Mouse (Mus musculus): ENCODE results near the gene Slx1b. TPM values are rescaled to one million over a fixed set of nuclear protein-coding genes. Genes with fewer than 3 reads are reported as not detected.

Gene Slx1b
- polyA plus RNA-seq, 1 experiment, result 16.0 TPM

- Histone ChIP-seq H3K4me3 (ENCODE audit: low read depth, low read length) (peak overlapping the region; percentile 83), H3K4me1 (ENCODE audit: control insufficient read depth, insufficient read depth, insufficient read length, low read length) (peaks cover 9% of the 10 kb centered on the region), H3K27ac (ENCODE audit: insufficient read depth, low read depth, low read length) (no peak overlapping the region), H3K27me3 (ENCODE audit: control insufficient read depth, insufficient read depth, low read length) (no peaks in the 10 kb centered on the region), H3K36me3 (ENCODE audit: control insufficient read depth, insufficient read depth, low read length) (peaks cover 12% of the 10 kb centered on the region)
- 3% methylated on average over 17 of the region's 17 CpGs for WGBS
- TF ChIP-seq CTCF (IDR thresholded peaks at IDR 0.05; ENCODE audit: extremely low read depth, insufficient read length, insufficient replicate concordance, low read depth, low read length) (no peak), POLR2A (IDR thresholded peaks at IDR 0.05; ENCODE audit: low read depth, low read length) (no peak)
Measured at GRCm38 (mm10) chr7:126696303-126696702, 719 bp upstream of the Slx1b start.

GRCm38 (mm10) chr7:126695210-126695611 is 373 bp downstream of the Slx1b start, which contains the start of gene Bola2:
Gene Bola2, plus strand, starts transcription at chr7:126695401.
- Histone ChIP-seq H3K4me1 (ENCODE audit: control insufficient read depth, insufficient read depth, insufficient read length, low read length) (peaks cover 14% of the 10 kb centered on the region), H3K27me3 (ENCODE audit: control insufficient read depth, insufficient read depth, low read length) (no peaks in the 10 kb centered on the region), H3K36me3 (ENCODE audit: control insufficient read depth, insufficient read depth, low read length) (peaks cover 14% of the 10 kb centered on the region), H3K27ac (ENCODE audit: insufficient read depth, low read depth, low read length) (peak within 1 kb of the TSS; percentile 96), H3K4me3 (ENCODE audit: low read depth, low read length) (peak within 1 kb of the TSS; percentile 83)
- TF ChIP-seq CTCF (IDR thresholded peaks at IDR 0.05; ENCODE audit: extremely low read depth, insufficient read length, insufficient replicate concordance, low read depth, low read length) (no peak), POLR2A (IDR thresholded peaks at IDR 0.05; ENCODE audit: low read depth, low read length) (peak; percentile 21; the same call in 1 of the 2 replicates)
- under 1% methylated on average over 31 of the region's 31 CpGs for WGBS

GRCm38 (mm10) chr7:126694441-126695051 is 1.0 kb downstream of the Slx1b start:
- Histone ChIP-seq H3K36me3 (ENCODE audit: control insufficient read depth, insufficient read depth, low read length) (peaks cover 12% of the 10 kb centered on the region), H3K4me1 (ENCODE audit: control insufficient read depth, insufficient read depth, insufficient read length, low read length) (peaks cover 14% of the 10 kb centered on the region), H3K27me3 (ENCODE audit: control insufficient read depth, insufficient read depth, low read length) (no peaks in the 10 kb centered on the region), H3K4me3 (ENCODE audit: low read depth, low read length) (0 out of 2 replicates have a peak overlapping the region, but pooled peaks have one; percentile 10), H3K27ac (ENCODE audit: insufficient read depth, low read depth, low read length) (no peak overlapping the region)
- TF ChIP-seq POLR2A (IDR thresholded peaks at IDR 0.05; ENCODE audit: low read depth, low read length), result no peak
- no peak for TF ChIP-seq CTCF (IDR thresholded peaks at IDR 0.05; ENCODE audit: extremely low read depth, insufficient read length, insufficient replicate concordance, low read depth, low read length)
- 64% methylated on average over 10 of the region's 10 CpGs for WGBS

- TF ChIP-seq CTCF (IDR thresholded peaks at IDR 0.05; ENCODE audit: extremely low read depth, insufficient read length, insufficient replicate concordance, low read depth, low read length), result no peak
- TF ChIP-seq POLR2A (IDR thresholded peaks at IDR 0.05; ENCODE audit: low read depth, low read length), result no peak
- 73% methylated on average over 7 of the region's 7 CpGs for WGBS
- Histone ChIP-seq H3K27me3 (ENCODE audit: control insufficient read depth, insufficient read depth, low read length) (no peaks in the 10 kb centered on the region), H3K36me3 (ENCODE audit: control insufficient read depth, insufficient read depth, low read length) (peaks cover 11% of the 10 kb centered on the region), H3K4me1 (ENCODE audit: control insufficient read depth, insufficient read depth, insufficient read length, low read length) (peaks cover 14% of the 10 kb centered on the region), H3K27ac (ENCODE audit: insufficient read depth, low read depth, low read length) (no peak overlapping the region), H3K4me3 (ENCODE audit: low read depth, low read length) (no peak overlapping the region)
Measured at GRCm38 (mm10) chr7:126693781-126694180, 1.8 kb downstream of the Slx1b start.

- no peak for TF ChIP-seq POLR2A (IDR thresholded peaks at IDR 0.05; ENCODE audit: low read depth, low read length)
- peak; percentile 76 for TF ChIP-seq CTCF (IDR thresholded peaks at IDR 0.05; ENCODE audit: extremely low read depth, insufficient read length, insufficient replicate concordance, low read depth, low read length)
- Histone ChIP-seq H3K4me1 (ENCODE audit: control insufficient read depth, insufficient read depth, insufficient read length, low read length) (peaks cover 14% of the 10 kb centered on the region), H3K4me3 (ENCODE audit: low read depth, low read length) (no peak overlapping the region), H3K27ac (ENCODE audit: insufficient read depth, low read depth, low read length) (no peak overlapping the region), H3K27me3 (ENCODE audit: control insufficient read depth, insufficient read depth, low read length) (no peaks in the 10 kb centered on the region), H3K36me3 (ENCODE audit: control insufficient read depth, insufficient read depth, low read length) (peaks cover 11% of the 10 kb centered on the region)
- WGBS, result 8% methylated on average over 3 of the region's 3 CpGs
Measured at GRCm38 (mm10) chr7:126693256-126693655, 2.3 kb downstream of the Slx1b start.

GRCm38 (mm10) chr7:126692426-126692825 is 3.2 kb downstream of the Slx1b start:
- Histone ChIP-seq H3K27me3 (ENCODE audit: control insufficient read depth, insufficient read depth, low read length) (no peaks in the 10 kb centered on the region), H3K36me3 (ENCODE audit: control insufficient read depth, insufficient read depth, low read length) (peaks cover 11% of the 10 kb centered on the region), H3K27ac (ENCODE audit: insufficient read depth, low read depth, low read length) (no peak overlapping the region), H3K4me3 (ENCODE audit: low read depth, low read length) (no peak overlapping the region), H3K4me1 (ENCODE audit: control insufficient read depth, insufficient read depth, insufficient read length, low read length) (peaks cover 14% of the 10 kb centered on the region)
- TF ChIP-seq CTCF (IDR thresholded peaks at IDR 0.05; ENCODE audit: extremely low read depth, insufficient read length, insufficient replicate concordance, low read depth, low read length) (no peak), POLR2A (IDR thresholded peaks at IDR 0.05; ENCODE audit: low read depth, low read length) (no peak)
- 95% methylated on average over 26 of the region's 26 CpGs for WGBS

- peaks cover 10% of the 10 kb centered on the region for H3K4me1 ChIP-seq (ENCODE audit: control insufficient read depth, insufficient read depth, insufficient read length, low read length)
- H3K36me3 ChIP-seq (ENCODE audit: control insufficient read depth, insufficient read depth, low read length), result peaks cover 11% of the 10 kb centered on the region
- H3K4me3 ChIP-seq (ENCODE audit: low read depth, low read length), result no peak overlapping the region
- 69% methylated on average over 5 of the region's 5 CpGs for WGBS
- no peak overlapping the region for H3K27ac ChIP-seq (ENCODE audit: insufficient read depth, low read depth, low read length)
- no peaks in the 10 kb centered on the region for H3K27me3 ChIP-seq (ENCODE audit: control insufficient read depth, insufficient read depth, low read length)
- TF ChIP-seq POLR2A (IDR thresholded peaks at IDR 0.05; ENCODE audit: low read depth, low read length) (no peak), CTCF (IDR thresholded peaks at IDR 0.05; ENCODE audit: extremely low read depth, insufficient read length, insufficient replicate concordance, low read depth, low read length) (no peak)
Measured at GRCm38 (mm10) chr7:126691676-126692075, 3.9 kb downstream of the Slx1b start.

Data from small intestine, adult 2 months (tissue).